Mouse (Mus musculus): ENCODE results near the gene Depp1. TPM values are rescaled to one million over a fixed set of nuclear protein-coding genes. Genes with fewer than 3 reads are reported as not detected.

Depp1 gene
- polyA plus RNA-seq, 1 experiment from 2014 or later = 11.0 TPM

DNA sequence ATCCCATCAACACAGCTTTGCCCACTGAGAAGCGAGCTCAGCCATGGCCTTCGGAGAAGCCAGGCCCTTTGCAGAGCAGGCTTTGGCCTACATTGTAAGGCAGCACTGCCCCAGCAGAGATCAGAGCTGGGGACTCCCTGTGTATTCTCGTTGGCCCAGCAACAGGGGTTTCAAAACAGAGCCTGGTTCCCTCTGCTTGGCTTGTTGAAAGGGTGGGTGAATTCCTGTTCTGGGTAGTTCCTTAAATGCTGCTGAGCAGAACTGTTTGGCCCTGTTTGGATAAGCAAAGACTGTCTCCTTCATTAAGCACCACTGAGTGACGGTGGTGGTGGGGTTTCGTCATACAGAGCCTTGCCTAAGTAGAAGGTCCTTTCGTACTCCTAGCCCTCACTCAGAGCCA is 13.6 kb downstream of the Depp1 start:
- WGBS = 78% methylated on average over 6 of the region's 6 CpGs
- Histone ChIP-seq H3K9me3 (ENCODE audit: control insufficient read depth, low read length) (no peaks in the 10 kb centered on the region), H3K27ac (ENCODE audit: low read depth, low read length) (no peak overlapping the region), H3K4me3 (ENCODE audit: low read depth, low read length) (no peak overlapping the region), H3K4me1 (ENCODE audit: control insufficient read depth, insufficient read depth, low read length) (no peaks in the 10 kb centered on the region; the same call in 1 of the 2 replicates), H3K36me3 (ENCODE audit: control insufficient read depth, insufficient read depth, low read length) (no peaks in the 10 kb centered on the region), H3K4me2 (ENCODE audit: low read depth) (no peak overlapping the region), H3K27me3 (ENCODE audit: control insufficient read depth, insufficient read depth, low read length) (no peaks in the 10 kb centered on the region), H3K9ac (ENCODE audit: low read length) (no peak overlapping the region)
- ATAC-seq (ENCODE audit: insufficient read depth, low FRiP score, low TSS enrichment) = no peak
- no peak for DNase-seq (ENCODE audit: low spot score)

- H3K27me3 ChIP-seq (ENCODE audit: control insufficient read depth, insufficient read depth, low read length) = no peaks in the 10 kb centered on the region
- WGBS = 81% methylated on average over 3 of the region's 3 CpGs
- no peak overlapping the region for H3K9ac ChIP-seq (ENCODE audit: low read length)
- no peak overlapping the region for H3K4me3 ChIP-seq (ENCODE audit: low read depth, low read length)
- H3K9me3 ChIP-seq (ENCODE audit: control insufficient read depth, low read length) = no peaks in the 10 kb centered on the region
- H3K4me1 ChIP-seq (ENCODE audit: control insufficient read depth, insufficient read depth, low read length) = no peaks in the 10 kb centered on the region; the same call in 1 of the 2 replicates
- DNase-seq (ENCODE audit: low spot score) = no peak
- H3K27ac ChIP-seq (ENCODE audit: low read depth, low read length) = no peak overlapping the region
- no peaks in the 10 kb centered on the region for H3K36me3 ChIP-seq (ENCODE audit: control insufficient read depth, insufficient read depth, low read length)
- no peak overlapping the region for H3K4me2 ChIP-seq (ENCODE audit: low read depth)
- no peak for ATAC-seq (ENCODE audit: insufficient read depth, low FRiP score, low TSS enrichment)
Observed at GRCm38 (mm10) chr6:116664830-116665229, 14.4 kb downstream of the Depp1 start.

DNA sequence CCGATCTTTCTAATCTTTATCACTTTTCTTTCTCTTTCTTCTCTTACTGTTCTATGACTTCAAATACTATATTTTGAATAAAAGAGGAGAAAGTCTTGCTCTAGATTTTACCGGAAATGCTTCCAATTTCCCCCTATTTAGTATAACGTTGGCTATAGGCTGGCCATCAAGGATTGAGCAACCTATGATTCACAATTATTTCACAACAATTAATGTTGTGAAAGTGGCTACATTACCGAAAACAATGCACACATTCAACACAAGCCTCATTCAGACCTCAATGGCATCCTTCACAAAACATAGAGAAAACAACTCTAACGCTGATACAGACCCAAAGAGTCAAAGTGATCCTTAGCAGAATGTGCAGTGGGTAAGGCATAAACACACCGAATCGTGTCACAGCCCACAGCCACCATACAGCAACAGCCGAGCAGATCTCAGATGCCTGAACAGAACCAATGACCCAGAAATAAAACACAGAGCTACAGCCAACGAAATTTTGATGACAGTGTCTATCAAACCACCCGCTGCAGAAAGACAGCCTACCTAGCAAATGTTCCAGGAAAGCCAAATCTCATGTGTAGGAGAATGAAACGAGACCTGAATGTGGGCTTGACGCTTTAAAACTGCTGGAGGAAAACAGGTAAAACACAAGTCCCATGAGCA is 15.8 kb downstream of the Depp1 start:
- ATAC-seq (ENCODE audit: insufficient read depth, low FRiP score, low TSS enrichment) = no peak
- H3K36me3 ChIP-seq (ENCODE audit: control insufficient read depth, insufficient read depth, low read length) = no peaks in the 10 kb centered on the region
- no peak overlapping the region for H3K27ac ChIP-seq (ENCODE audit: low read depth, low read length)
- DNase-seq (ENCODE audit: low spot score) = no peak
- no peak overlapping the region for H3K4me2 ChIP-seq (ENCODE audit: low read depth)
- H3K27me3 ChIP-seq (ENCODE audit: control insufficient read depth, insufficient read depth, low read length) = no peaks in the 10 kb centered on the region
- H3K4me1 ChIP-seq (ENCODE audit: control insufficient read depth, insufficient read depth, low read length) = peaks cover 11% of the 10 kb centered on the region
- H3K9ac ChIP-seq (ENCODE audit: low read length) = no peak overlapping the region
- WGBS = 79% methylated on average over 12 of the region's 12 CpGs
- no peak overlapping the region for H3K4me3 ChIP-seq (ENCODE audit: low read depth, low read length)
- no peaks in the 10 kb centered on the region for H3K9me3 ChIP-seq (ENCODE audit: control insufficient read depth, low read length)

DNA sequence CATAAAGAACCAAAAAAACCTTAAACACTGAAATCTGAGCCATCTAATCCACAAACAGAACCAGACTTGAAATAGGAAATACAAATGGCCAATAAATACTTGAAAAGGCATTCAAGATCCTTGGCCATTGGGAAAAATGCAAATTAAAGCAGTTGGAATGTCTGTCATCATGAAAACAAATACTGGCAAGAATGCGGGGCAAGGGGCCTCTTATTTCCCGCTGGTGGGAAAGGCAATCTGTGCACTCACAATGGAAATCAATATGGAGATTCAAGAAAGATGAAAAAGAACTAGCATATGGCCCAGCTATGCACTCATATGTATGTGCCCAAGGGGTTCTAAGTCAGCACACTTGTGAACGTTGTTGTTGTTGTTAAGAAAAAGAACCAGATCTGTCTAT is 16.5 kb downstream of the Depp1 start:
- Histone ChIP-seq H3K27ac (ENCODE audit: low read depth, low read length) (no peak overlapping the region), H3K27me3 (ENCODE audit: control insufficient read depth, insufficient read depth, low read length) (no peaks in the 10 kb centered on the region), H3K9me3 (ENCODE audit: control insufficient read depth, low read length) (no peaks in the 10 kb centered on the region), H3K4me3 (ENCODE audit: low read depth, low read length) (no peak overlapping the region), H3K4me2 (ENCODE audit: low read depth) (no peak overlapping the region), H3K4me1 (ENCODE audit: control insufficient read depth, insufficient read depth, low read length) (peaks cover 18% of the 10 kb centered on the region), H3K36me3 (ENCODE audit: control insufficient read depth, insufficient read depth, low read length) (no peaks in the 10 kb centered on the region), H3K9ac (ENCODE audit: low read length) (no peak overlapping the region)
- ATAC-seq (ENCODE audit: insufficient read depth, low FRiP score, low TSS enrichment) = no peak
- no peak for DNase-seq (ENCODE audit: low spot score)
- 46% methylated on average over 3 of the region's 3 CpGs for WGBS

GRCm38 (mm10) chr6:116667382-116667781 is 17.0 kb downstream of the Depp1 start:
- Histone ChIP-seq H3K27ac (ENCODE audit: low read depth, low read length) (no peak overlapping the region), H3K4me1 (ENCODE audit: control insufficient read depth, insufficient read depth, low read length) (peaks cover 18% of the 10 kb centered on the region), H3K9ac (ENCODE audit: low read length) (no peak overlapping the region)

GRCm38 (mm10) chr6:116668682-116669470 is 18.5 kb downstream of the Depp1 start:
- Histone ChIP-seq H3K4me1 (ENCODE audit: control insufficient read depth, insufficient read depth, low read length) (peaks cover 20% of the 10 kb centered on the region), H3K4me2 (ENCODE audit: low read depth) (no peak overlapping the region), H3K9ac (ENCODE audit: low read length) (no peak overlapping the region), H3K27me3 (ENCODE audit: control insufficient read depth, insufficient read depth, low read length) (no peaks in the 10 kb centered on the region), H3K27ac (ENCODE audit: low read depth, low read length) (no peak overlapping the region), H3K36me3 (ENCODE audit: control insufficient read depth, insufficient read depth, low read length) (no peaks in the 10 kb centered on the region), H3K4me3 (ENCODE audit: low read depth, low read length) (no peak overlapping the region), H3K9me3 (ENCODE audit: control insufficient read depth, low read length) (no peaks in the 10 kb centered on the region)
- DNase-seq (ENCODE audit: low spot score) (no peak), ATAC-seq (ENCODE audit: insufficient read depth, low FRiP score, low TSS enrichment) (no peak)
- WGBS = 41% methylated on average over 11 of the region's 11 CpGs

More at GRCm38 (mm10) chr6:116667382-116667781, 17.0 kb downstream of the Depp1 start:
- H3K36me3 ChIP-seq (ENCODE audit: control insufficient read depth, insufficient read depth, low read length) = no peaks in the 10 kb centered on the region
- H3K9me3 ChIP-seq (ENCODE audit: control insufficient read depth, low read length) = no peaks in the 10 kb centered on the region
- no peaks in the 10 kb centered on the region for H3K27me3 ChIP-seq (ENCODE audit: control insufficient read depth, insufficient read depth, low read length)
- no peak overlapping the region for H3K4me3 ChIP-seq (ENCODE audit: low read depth, low read length)
- ATAC-seq (ENCODE audit: insufficient read depth, low FRiP score, low TSS enrichment) = no peak
- DNase-seq (ENCODE audit: low spot score) = no peak
- no peak overlapping the region for H3K4me2 ChIP-seq (ENCODE audit: low read depth)
- 77% methylated on average over 3 of the region's 3 CpGs for WGBS

GRCm38 (mm10) chr6:116670144-116670543 is 19.7 kb downstream of the Depp1 start:
- DNase-seq (ENCODE audit: low spot score) (peak; percentile 65), ATAC-seq (ENCODE audit: insufficient read depth, low FRiP score, low TSS enrichment) (no peak)
- 28% methylated on average over 6 of the region's 6 CpGs for WGBS
- H3K27me3 ChIP-seq (ENCODE audit: control insufficient read depth, insufficient read depth, low read length) = no peaks in the 10 kb centered on the region
- peaks cover 20% of the 10 kb centered on the region for H3K4me1 ChIP-seq (ENCODE audit: control insufficient read depth, insufficient read depth, low read length)
- peak overlapping the region; percentile 32; the same call in 1 of the 2 replicates for H3K9ac ChIP-seq (ENCODE audit: low read length)
- H3K9me3 ChIP-seq (ENCODE audit: control insufficient read depth, low read length) = no peaks in the 10 kb centered on the region
- peak overlapping the region; percentile 85 for H3K27ac ChIP-seq (ENCODE audit: low read depth, low read length)
- H3K36me3 ChIP-seq (ENCODE audit: control insufficient read depth, insufficient read depth, low read length) = no peaks in the 10 kb centered on the region
- H3K4me2 ChIP-seq (ENCODE audit: low read depth) = peak overlapping the region; percentile 1; the same call in 1 of the 2 replicates
- H3K4me3 ChIP-seq (ENCODE audit: low read depth, low read length) = no peak overlapping the region

DNA sequence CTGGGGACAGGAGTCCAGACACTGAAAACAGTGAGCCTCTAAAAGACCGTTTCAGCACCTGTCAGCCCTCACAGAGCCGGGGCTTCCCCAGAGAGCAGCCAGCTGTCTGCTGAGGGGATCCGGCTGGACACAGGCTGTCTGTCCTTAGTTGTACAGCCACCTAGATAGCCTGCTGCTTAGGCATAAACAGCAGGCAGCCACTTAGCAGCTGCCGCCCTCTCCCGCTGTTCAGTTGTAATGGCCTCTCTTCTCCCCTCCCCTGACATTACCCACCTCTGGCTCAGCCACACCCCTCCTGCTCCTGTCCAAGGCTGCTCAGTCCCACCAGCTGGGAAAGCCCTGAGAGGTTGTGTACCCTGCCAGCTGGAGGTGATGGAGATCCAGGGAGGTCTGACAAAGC is 20.6 kb downstream of the Depp1 start:
- Histone ChIP-seq H3K4me1 (ENCODE audit: control insufficient read depth, insufficient read depth, low read length) (peaks cover 20% of the 10 kb centered on the region), H3K9ac (ENCODE audit: low read length) (no peak overlapping the region), H3K4me3 (ENCODE audit: low read depth, low read length) (no peak overlapping the region), H3K27me3 (ENCODE audit: control insufficient read depth, insufficient read depth, low read length) (no peaks in the 10 kb centered on the region), H3K4me2 (ENCODE audit: low read depth) (peak overlapping the region; percentile 17; the same call in 1 of the 2 replicates), H3K9me3 (ENCODE audit: control insufficient read depth, low read length) (no peaks in the 10 kb centered on the region), H3K27ac (ENCODE audit: low read depth, low read length) (peak overlapping the region; percentile 85), H3K36me3 (ENCODE audit: control insufficient read depth, insufficient read depth, low read length) (no peaks in the 10 kb centered on the region)
- DNase-seq (ENCODE audit: low spot score) = peak; percentile 64
- 0% methylated on average over 5 of the region's 5 CpGs for WGBS
- peak; percentile 49 for ATAC-seq (ENCODE audit: insufficient read depth, low FRiP score, low TSS enrichment)
